Mouse (Mus musculus): Measurements from ENCODE around the gene Sectm1a.
"Not testable (repeated sequence)": the region's sequence is repeated elsewhere in the genome, so short reads cannot be mapped to it uniquely, and the experiment has no call there.

The Sectm1a gene

DNA sequence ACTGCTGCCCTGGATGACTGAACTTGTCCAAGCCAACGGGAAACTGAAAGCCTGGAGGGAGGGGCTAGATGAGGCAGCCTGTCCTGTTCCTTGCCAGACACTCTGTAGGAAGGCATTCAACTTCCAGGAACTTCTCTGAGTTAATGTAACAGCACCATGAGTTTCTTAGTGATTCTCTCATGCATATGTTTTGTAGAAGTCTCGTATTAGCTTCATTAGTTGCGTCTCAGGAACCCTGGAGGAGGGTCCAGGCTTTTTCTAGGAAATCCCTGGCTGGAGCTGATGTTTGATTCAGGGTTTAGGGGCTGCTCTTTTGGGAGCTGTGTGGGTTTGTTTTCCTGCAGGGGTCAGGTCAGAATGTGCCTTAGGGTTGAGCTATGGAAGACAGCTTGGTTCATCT lies at the start of gene Sectm1a:
Gene Sectm1a (minus strand): TSS at position 101 of the 400 bp plus-strand sequence.
- in situ Hi-C loops (cut with MboI) = no loop called here

DNA sequence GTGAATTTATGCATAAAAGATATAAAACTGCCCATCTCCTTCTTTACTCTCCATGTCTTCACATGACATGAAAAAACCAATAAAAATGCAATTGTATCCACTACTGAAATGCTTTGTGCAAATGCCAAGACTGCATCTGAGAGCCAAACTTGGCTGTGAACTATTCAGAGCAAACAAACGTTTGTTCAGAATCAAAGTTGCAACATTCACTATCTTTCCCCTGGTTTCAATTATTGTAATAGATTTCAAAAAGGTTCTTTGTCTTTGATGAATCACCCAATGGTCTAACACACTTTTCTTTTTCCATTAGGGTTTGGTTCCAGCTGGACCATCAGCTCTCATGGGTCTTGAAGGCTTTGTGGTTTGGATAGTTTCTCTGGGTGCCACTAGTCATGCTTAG lies 48.6 kb upstream of the Sectm1a start:
- in situ Hi-C loops (cut with MboI) = no loop called here

DNA sequence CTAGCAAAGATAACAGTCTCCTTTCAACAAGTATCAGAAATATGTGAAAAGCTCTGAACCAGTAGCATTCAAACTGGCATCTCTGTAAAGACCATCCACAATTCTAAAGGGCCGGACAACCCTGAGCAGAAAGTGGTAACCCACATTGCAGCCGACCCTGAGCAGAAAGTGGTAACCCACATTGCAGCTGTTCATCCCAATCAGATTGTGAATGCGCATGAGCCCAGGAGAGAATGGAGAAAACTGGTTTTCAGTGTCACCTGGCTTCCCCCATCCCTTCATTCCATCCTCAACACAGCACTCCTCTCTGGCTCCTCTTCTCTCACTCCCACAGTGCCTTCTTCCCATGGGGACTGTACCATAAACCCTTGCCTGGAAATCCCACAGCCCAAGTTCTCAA lies 46.4 kb upstream of the Sectm1a start:
- in situ Hi-C loops (cut with MboI) = no loop called here

DNA sequence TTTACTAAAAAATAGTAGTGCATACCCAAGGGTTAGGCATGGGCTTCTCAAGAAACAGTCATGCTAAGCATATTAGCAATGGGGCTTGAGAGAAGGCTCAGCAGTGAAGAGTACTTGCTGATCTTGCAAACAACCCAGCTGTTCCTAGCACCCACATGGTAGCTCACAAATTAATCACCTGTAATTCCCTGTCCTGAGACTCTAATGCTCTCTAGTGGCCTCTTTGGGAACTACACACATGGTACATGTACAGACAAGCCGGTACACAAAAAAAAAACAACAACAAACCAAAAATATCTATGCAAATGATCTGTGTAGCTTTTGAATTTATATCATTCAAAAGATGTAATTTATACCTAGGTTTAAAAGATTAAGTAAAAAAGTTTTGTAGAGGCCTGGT lies 45.4 kb upstream of the Sectm1a start:
- in situ Hi-C loops (cut with MboI) = no loop called here

DNA sequence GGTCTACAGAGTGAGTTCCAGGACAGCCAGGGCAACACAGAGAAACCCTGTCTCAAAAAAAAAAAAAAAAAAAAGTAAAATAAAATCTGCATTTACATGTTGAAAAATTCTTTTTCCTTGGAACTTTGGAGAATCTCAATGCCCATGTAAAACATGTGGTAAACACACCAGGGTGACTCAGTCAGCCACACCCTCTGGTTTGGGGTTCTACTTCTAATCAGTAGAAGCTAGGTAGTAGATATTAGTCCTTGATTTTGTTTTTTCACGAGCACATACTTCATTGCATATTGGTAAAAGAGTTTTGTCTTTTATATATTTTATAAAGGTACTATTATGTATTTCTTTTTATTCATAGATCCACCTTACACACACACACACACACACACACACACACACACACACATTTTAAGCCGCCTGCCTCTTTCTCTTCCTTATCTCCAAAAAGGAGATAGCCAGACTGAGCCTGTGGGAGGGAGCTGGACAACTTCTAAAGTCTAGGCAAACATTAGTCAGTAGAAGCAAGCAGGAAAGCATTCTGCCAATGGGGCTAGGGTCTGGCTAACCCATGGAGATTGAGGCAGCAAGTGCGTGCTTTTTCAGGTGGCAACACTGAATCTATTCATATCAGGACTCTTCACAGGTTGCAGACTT lies 44.6 kb upstream of the Sectm1a start:
- in situ Hi-C loops (cut with MboI) = no loop called here

DNA sequence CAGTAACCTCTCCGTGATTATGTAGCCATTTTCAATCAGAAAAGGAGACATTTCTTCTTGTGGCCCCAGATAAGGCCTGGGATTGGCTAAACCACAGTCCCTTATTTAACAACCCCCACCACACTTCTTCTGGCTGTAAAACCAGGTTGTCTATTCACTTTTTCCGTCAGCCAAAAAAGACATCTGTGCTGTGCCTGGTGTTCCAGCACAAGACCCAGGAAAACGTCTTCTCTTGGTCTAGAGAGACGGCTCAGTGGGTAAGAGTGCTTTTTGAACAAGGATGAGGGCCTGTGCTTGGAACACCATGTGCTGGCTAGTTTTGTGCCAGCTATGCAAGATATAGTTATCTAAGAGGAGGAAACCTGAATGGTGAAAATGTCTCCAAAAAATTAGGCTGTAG lies 42.4 kb upstream of the Sectm1a start:
- in situ Hi-C loops (cut with MboI) = no loop called here

DNA sequence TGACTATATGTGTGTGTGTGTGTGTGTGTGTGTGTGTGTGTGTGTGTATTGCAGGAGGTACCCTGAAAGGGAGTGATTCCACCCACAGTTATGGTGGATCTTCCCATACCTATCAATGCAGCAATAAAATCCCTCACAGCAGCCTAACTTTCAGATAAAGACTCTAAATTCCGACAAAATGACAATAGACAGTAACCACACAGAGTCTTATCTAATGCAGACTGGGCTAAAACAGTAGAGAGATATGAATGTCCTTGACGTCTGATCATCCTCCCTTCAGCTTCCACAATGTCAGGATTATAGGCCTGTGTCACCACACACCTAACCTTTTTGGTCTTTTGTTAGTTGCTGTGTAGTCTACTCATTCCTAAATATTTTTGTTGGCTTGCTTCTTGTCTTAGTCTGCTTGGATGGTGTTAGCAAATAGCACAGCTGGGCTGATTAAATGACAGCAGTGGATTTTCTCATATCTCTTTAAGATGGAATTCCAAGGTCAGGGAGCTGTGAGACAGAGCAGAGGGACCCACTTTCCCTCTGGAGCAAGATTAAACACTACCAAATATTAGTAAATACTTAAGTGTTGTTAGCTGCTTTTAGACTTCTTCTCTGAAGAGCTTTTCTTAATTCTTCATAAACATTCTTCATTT lies 41.1 kb upstream of the Sectm1a start:
- in situ Hi-C loops (cut with MboI) = no loop called here

DNA sequence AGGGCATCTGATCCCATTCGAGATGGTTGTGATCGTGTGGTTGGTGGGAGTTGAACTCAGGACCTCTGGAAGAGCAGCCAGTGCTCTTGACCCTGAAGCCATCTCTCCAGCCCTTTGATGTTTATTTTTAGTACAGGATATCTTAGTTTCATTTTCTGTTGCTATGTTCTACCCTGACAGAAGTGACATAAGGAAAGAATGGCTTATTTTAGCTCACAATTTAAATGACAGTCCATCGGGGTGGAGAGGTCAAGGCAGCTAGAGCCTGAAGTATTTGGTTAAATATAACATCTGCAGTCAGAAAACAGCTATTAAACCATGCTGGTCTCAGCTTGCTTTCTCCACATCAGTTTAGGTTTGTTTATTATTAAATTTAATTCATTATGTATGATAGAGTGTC lies 40.1 kb upstream of the Sectm1a start:
- in situ Hi-C loops (cut with MboI) = no loop called here

- in situ Hi-C loops (cut with MboI) = no loop called here
Measured at GRCm38 (mm10) chr11:121118577-121118976, 37.6 kb upstream of the Sectm1a start, which contains the start of gene Tex19.2. TSS of gene Tex19.2 (minus strand) at chr11:121118677.

GRCm38 (mm10) chr11:121118106-121118505 lies 37.1 kb upstream of the Sectm1a start:
- in situ Hi-C loops (cut with MboI) = no loop called here

DNA sequence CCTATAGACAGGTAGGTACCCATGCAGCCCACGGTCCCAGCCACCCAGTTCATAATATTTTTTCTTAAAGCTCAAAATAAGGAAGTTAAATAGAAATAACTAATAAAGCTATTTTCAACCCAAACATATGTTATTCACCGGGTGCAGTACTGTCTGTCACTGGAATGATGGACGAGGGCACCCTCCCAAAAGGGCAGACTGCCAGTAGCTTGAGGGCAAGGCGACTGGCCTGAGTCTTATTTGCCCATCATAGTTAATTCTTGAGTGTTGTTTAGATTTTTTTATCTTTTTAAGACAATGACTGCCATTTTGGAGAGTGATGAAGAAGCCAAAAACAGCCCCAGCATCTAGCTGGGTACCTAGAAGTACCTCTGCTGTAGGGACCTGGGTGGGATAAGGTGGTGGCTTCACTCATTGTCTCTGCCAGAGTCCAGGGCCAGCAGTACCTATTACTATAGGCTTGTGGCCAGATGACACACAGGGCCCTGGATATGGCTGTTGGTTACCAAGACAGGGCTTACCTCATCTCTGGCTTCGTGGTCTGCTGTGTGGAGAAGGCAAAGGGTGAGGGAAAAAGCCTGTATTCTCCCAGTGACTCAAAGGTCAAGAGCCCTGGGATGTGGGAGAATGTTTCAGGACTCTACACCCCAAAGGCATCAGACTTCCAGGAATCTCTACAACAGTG lies 31.2 kb upstream of the Sectm1a start:
- in situ Hi-C loops (cut with MboI) = no loop called here

DNA sequence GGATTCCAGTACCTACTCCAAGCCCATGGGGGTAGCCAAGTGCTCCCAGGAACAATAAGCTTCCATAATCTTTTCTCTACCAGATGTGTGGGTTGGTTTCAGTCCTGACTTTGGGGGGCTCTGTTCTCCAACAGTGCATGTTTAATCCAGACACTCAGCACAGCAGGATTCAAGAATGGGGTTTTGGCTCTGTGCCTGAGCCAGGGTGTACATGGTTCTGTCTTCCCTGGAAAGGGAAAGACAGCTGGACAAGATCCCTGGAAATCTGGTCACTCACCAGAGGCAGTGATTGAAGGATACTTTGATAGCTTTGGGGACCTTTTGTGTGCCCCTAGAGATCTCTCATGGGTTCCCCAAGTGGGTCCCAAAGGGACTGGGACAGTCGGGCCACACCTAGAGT lies 30.6 kb upstream of the Sectm1a start:
- in situ Hi-C loops (cut with MboI) = no loop called here

GRCm38 (mm10) chr11:121111051-121111450 lies 30.0 kb upstream of the Sectm1a start:
- in situ Hi-C loops (cut with MboI) = no loop called here

- in situ Hi-C loops (cut with MboI) = no loop called here
Measured at GRCm38 (mm10) chr11:121109986-121110385, 29.0 kb upstream of the Sectm1a start.

DNA sequence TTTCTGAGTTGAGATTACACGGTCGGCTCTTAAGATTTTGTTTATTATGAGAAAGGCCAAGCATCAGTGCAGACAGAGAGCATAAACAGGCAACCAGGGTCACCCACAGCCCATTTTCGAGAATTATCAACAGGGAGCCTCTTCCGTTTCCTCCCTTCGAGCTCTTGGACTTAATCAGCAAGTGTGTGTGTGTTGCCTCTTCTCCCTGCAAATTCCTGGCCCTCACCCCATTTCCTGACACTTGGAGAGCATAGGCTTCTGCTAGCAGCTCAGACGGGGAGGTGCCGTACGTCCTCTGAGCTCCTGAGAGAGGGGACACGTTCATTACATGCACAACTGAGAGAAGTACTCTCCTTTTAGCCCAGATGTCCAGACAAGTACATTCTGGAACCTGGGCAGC lies 27.0 kb upstream of the Sectm1a start:
- in situ Hi-C loops (cut with MboI) = no loop called here

DNA sequence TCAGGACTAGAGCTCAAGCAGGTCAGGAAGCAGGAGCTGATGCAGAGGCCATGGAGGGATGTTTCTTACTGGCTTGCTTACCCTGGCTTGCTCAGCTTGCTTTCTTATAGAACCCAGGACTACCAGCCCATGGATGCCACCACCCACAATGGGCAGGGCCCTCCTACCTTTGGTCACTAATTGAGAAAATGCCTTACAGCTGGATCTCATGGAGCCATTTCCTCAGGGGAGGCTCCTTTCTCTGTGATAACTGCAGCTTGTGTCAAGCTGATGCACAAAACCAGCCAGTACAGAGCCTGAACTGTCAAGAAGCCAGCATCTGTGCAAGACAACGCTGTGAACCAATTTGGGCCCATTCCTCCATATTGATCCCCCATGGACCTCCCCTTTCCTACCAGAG lies 26.2 kb upstream of the Sectm1a start:
- in situ Hi-C loops (cut with MboI) = not testable (repeated sequence)

- in situ Hi-C loops (cut with MboI) = no loop called here
Measured at GRCm38 (mm10) chr11:121101124-121101805, 20.2 kb upstream of the Sectm1a start.

DNA sequence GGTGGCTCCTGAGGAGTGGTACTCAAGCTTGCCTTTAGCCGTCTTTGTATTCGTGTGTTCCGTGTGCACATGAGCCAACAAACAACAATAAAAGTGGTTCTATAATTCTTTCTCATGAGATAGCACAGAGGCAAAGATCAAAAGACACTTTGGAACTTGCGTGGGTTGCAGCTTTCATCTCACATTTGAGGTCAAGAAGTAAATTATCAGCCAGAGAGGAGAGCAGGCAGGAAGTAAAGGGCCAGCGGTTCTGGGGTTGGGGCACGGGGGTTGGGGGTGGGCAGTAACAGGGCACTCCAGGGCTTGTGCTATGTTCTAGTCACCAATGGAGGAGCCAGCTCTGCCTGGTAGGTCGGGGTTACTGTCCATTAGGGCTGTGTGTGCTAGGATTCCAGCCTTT lies 19.7 kb upstream of the Sectm1a start:
- in situ Hi-C loops (cut with MboI) = no loop called here

DNA sequence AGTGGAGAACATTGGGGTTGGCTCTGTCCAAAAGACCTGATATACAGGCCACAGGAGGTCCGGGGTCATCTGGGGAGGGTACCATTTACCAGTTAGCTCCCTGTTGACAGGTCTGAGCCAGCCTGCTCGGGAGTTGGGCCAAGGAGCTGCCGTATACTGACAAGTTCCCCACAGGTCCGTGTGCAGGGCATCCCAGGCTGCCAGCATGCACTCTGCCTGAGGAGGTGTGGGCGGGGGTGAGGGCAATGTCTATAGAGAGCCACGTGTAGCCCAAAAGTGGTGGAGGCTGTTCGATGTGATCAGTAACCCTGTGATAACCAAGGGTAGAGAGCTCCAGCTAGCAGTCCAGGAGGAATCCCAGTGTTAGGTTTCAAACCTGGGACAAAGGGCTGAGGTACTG lies 18.7 kb upstream of the Sectm1a start:
- in situ Hi-C loops (cut with MboI) = no loop called here

- in situ Hi-C loops (cut with MboI) = no loop called here
Measured at GRCm38 (mm10) chr11:121092606-121093585, 11.9 kb upstream of the Sectm1a start.

DNA sequence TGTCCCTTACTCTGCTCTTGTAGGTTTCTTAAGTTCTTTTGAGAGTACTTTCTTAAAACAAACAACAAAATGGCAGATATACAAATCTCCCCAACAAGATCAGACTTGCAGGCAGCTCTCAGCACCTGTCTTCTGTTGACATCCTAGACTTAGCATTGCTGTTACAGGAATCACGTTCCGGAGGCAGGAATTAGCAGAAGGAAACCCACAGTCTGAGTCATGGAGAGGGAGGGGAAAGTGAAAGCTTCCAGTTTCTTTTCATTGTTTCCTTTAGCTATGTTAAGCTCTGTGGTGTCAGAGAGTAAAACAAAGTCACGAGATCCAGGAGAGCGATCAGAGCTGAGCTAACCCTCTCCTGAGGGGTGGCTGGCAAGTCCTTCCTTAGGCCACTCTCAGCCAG lies 9.9 kb upstream of the Sectm1a start:
- in situ Hi-C loops (cut with MboI) = no loop called here
